Mouse (Mus musculus): ENCODE measurements at regions not wholly inside any gene's neighbourhood (a gene's known extent, or its start where the extent isn't known, plus 50 kb on each side); places are given as distances from the start of the nearest gene placed in this dataset.

- DNase-seq (ENCODE audit: low read depth, low spot score), result no peak
Measured at GRCm38 (mm10) chr4:127862875-127863274, 107.9 kb downstream of the CK137956 start.

- no peak for DNase-seq (ENCODE audit: low read depth, low spot score)
Measured at GRCm38 (mm10) chr4:127861319-127862117, 109.2 kb downstream of the CK137956 start.

- DNase-seq (ENCODE audit: low read depth, low spot score), result no peak
Measured at GRCm38 (mm10) chr4:127860271-127860670, 110.5 kb downstream of the CK137956 start.

- no peak for DNase-seq (ENCODE audit: low read depth, low spot score)
Measured at GRCm38 (mm10) chr4:127859505-127859904, 111.2 kb downstream of the CK137956 start.

GRCm38 (mm10) chr4:127858566-127858965 is 112.2 kb downstream of the CK137956 start:
- no peak for DNase-seq (ENCODE audit: low read depth, low spot score)

GRCm38 (mm10) chr4:127855836-127856235 is 114.9 kb downstream of the CK137956 start:
- no peak for DNase-seq (ENCODE audit: low read depth, low spot score)

- no peak for DNase-seq (ENCODE audit: low read depth, low spot score)
Measured at GRCm38 (mm10) chr4:127854776-127855409, 115.9 kb downstream of the CK137956 start.

- no peak for DNase-seq (ENCODE audit: low read depth, low spot score)
Measured at GRCm38 (mm10) chr4:127849306-127849705, 121.4 kb downstream of the CK137956 start.

GRCm38 (mm10) chr4:127846321-127846720 is 124.4 kb downstream of the CK137956 start:
- no peak for DNase-seq (ENCODE audit: low read depth, low spot score)

- DNase-seq (ENCODE audit: low read depth, low spot score), result no peak
Measured at GRCm38 (mm10) chr4:127843421-127843820, 127.3 kb downstream of the CK137956 start.

GRCm38 (mm10) chr4:127833668-127834067 is 137.1 kb downstream of the CK137956 start:
- DNase-seq (ENCODE audit: low read depth, low spot score), result no peak

- no peak for DNase-seq (ENCODE audit: low read depth, low spot score)
Measured at GRCm38 (mm10) chr4:127826988-127827387, 143.8 kb downstream of the CK137956 start.

- no peak for DNase-seq (ENCODE audit: low read depth, low spot score)
Measured at GRCm38 (mm10) chr4:127819501-127819900, 151.2 kb downstream of the CK137956 start.

GRCm38 (mm10) chr4:127819009-127819408 is 151.7 kb downstream of the CK137956 start:
- no peak for DNase-seq (ENCODE audit: low read depth, low spot score)

- no peak for DNase-seq (ENCODE audit: low read depth, low spot score)
Measured at GRCm38 (mm10) chr4:127814631-127815030, 156.1 kb downstream of the CK137956 start.

GRCm38 (mm10) chr4:127812047-127812545 is 158.7 kb downstream of the CK137956 start:
- no peak for DNase-seq (ENCODE audit: low read depth, low spot score)

- DNase-seq (ENCODE audit: low read depth, low spot score), result no peak
Measured at GRCm38 (mm10) chr4:127810899-127811510, 159.7 kb downstream of the CK137956 start.

GRCm38 (mm10) chr4:127809006-127809405 is 161.7 kb downstream of the CK137956 start:
- DNase-seq (ENCODE audit: low read depth, low spot score), result no peak

- DNase-seq (ENCODE audit: low read depth, low spot score), result no peak
Measured at GRCm38 (mm10) chr4:127789206-127789605, 181.5 kb downstream of the CK137956 start.

- no peak for DNase-seq (ENCODE audit: low read depth, low spot score)
Measured at GRCm38 (mm10) chr4:127785786-127786185, 185.0 kb downstream of the CK137956 start.

- no peak for DNase-seq (ENCODE audit: low read depth, low spot score)
Measured at GRCm38 (mm10) chr4:127771966-127772500, 198.7 kb downstream of the CK137956 start.

- DNase-seq (ENCODE audit: low read depth, low spot score), result no peak
Measured at GRCm38 (mm10) chr4:127763736-127764135, 207.0 kb downstream of the CK137956 start.

Measured in skeletal muscle tissue, adult 2 months (tissue).